Mouse (Mus musculus) megakaryocyte, adult 5-6 weeks (primary cell): ENCODE results near the gene Relt. TPM values are rescaled to one million over a fixed set of nuclear protein-coding genes. Genes with fewer than 3 reads are reported as not detected.

Source experiments
- ATAC-seq: 2 replicates; pipeline ENCODE4 v1.8.0; 2016; ENCODE audit warnings: mild to moderate bottlenecking, inconsistent platforms; ENCODE audit not compliant: poor library complexity, severe bottlenecking
- total RNA-seq, 2 experiments: library from RNA; stranded (forward) in 1 of 2; stranded (reverse) in 1 of 2; fragments of 153-499, 151-499 nt in 1 of 2; fragments of 221-1000, 200-1000 nt in 1 of 2; gene quantifications; 2 replicates each; pipeline versions ENCODE4 v1.2.3 to v1.2.4; 2015 to 2017

The Relt gene
- total RNA-seq (2015), result 23.9 and 27.2 TPM in 2 replicates
- total RNA-seq (2017), result 45.0 and 58.3 TPM in 2 replicates

GRCm38 (mm10) chr7:100862828-100863638 is at the start of gene Relt:
Gene Relt, minus strand, starts transcription at chr7:100863446.
- peak; percentile 95 for ATAC-seq

- no peak for ATAC-seq
Observed at GRCm38 (mm10) chr7:100911791-100912190, 48.5 kb upstream of the Relt start.

GRCm38 (mm10) chr7:100911246-100911770 is 48.1 kb upstream of the Relt start:
- no peak for ATAC-seq

- no peak for ATAC-seq
Observed at GRCm38 (mm10) chr7:100908567-100908966, 45.3 kb upstream of the Relt start.

DNA sequence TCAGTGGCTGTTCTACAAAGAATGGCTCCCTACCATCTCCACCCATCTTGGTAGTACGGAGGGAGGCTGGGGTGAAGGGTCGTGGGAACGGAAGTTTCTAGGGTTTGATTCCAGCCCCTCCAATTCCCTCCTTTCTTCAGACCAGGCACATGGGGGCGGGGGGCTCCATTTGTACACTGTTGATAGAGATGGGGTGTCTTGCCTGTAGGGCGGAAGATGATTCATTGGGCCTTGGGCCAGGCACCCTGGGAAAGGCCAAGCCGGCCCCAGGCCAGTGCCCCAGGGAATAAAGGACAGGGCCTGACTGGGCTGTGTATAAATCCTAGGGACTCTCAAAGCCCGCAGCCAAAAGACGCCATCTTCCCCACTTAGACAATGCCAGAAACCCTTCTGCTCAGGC is 44.8 kb upstream of the Relt start:
- no peak for ATAC-seq

DNA sequence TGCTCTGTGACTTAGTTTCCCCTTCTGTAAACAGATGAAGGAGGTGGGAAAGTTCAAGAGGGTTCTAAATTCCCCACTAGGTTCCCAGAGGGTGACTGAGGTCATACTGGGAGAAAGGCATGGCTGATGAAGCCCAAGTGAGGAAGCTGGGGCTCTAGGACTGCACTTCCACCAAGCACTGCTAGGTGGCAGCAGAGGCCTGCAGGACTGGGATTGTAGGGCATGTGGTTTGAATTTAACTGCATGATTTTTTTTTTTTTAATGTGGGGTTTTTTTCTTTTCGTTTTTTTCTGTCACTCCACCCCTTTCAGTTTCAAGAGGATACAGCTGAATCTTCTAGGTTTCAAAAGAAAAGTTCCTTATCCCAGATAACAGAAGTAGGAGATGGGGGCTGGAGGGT is 44.0 kb upstream of the Relt start:
- peak; percentile 92 for ATAC-seq

DNA sequence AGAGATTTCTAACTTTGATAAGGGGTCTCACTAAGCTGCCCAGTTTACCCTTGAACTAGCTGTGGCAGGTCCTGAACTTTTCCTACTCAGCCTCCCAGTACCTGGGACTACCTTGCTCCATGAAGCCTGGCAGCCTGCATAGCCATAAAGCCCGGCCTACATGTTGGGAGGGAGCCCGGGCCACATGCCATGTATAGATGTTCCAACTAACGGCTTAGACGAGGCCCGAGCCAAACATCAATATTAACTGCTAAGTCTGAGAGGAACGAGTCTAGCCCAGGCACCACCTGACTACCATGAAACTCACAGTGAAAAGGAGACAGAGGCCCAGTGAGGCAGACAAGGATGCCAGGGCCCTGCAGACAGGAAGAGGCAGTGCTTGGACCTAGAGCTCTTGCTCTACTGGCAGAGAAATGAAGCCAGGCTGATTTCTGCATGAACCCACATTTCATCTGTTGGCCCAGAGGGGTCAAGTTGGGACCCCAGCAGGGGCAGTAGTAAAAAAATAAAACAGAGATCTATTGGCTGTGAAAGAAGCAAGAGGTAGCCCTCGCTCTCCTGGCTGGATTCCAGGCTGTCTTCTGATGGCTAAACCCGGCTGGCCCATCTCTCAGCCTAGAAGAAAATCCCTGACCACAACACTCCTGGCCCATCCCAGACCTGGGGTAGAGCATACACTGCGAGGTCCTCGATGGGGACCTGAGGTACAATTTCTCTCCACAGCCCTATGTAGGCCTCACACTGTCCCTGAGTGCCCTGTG is 43.0 kb upstream of the Relt start:
- ATAC-seq, result no peak

DNA sequence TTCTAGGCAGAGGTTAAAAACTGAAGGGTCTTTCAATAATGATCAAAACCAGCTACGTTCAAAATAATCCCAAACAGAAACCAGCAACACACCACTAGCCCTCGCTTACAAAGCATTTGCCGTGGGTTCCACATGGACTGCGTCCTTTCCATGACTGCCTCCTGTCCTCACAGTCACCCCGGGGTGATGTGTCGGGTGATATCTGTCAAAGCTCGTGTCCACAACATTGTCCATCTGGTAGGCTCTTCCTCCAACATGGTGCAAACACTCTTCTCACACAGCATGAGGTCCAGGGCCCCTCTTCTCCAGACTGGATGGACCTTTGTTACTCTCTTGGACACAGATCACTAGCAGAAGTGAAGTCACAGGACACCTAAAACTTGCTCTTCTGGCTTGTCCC is 41.8 kb upstream of the Relt start:
- no peak for ATAC-seq

GRCm38 (mm10) chr7:100904612-100905011 is 41.4 kb upstream of the Relt start:
- no peak for ATAC-seq

DNA sequence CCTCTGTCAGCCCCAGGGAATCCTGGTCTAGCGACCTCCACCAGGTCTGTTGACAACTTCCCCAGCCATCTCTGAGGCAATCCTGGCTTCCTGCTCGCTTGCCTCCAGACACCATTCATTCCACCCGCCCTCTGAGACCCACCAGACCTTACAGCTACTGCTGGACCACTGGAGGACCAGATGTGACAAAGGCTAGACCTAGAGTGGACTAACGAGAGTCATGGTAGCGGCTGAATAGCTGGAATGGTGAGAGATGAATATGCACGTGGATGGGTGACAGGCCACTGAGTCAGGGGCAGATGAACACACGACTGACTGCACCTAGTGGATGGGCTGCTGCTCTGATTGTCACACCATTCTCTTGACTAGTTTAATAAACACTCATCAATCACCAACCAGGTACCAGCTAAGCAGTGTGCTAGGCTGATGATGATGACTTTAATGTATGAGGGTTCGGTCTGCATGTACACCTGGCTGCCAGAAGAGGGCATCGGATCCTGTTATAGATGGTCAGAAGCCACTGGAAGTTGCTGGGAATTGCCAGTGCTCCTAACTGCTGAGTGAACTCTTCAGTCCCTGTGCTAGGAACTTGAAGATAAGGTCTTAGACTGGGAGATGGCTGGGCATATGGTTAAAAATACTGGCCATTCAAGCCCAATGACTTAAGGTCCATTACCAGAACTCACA is 39.3 kb upstream of the Relt start:
- ATAC-seq, result no peak

GRCm38 (mm10) chr7:100897828-100898227 is 34.6 kb upstream of the Relt start:
- no peak for ATAC-seq

- no peak for ATAC-seq
Observed at GRCm38 (mm10) chr7:100894833-100895226, 31.6 kb upstream of the Relt start.

DNA sequence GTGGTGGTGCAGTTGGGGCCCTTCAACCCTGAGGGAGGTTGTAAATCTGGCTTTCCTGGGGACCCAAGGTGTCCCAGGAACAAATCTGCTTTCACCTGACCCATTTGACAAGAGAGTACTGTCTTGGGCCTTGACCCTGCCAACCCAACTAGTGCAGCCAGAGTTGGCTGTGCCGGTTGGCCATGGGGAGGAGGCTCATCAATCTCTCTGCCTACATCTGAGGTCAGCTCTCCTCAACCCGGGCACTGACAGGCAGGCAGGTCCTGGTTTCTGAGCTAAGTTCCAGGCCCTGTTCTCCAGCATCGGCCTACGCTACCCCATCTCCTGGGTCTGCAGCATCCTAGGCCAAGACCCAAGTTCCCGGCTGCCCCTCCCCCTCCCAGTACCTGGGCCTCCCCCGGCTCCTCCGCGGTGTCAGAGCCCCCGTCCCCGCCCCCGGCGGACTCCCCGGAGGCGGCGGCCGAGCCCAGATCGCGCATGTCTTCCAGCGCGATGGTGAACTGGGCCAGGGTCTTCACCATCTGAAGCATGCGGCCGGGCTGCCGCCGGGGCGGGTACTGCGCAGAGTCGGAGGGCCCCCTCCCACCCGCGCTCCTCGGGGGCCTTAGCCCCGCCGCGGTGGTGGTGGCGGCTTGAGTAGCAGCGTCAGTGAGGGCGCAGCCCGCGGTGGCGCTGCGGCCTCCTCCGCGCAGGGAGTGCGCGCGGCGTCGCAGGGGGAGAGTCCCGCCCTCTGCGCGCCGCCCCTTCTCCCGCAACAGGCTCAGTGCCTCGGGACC is 31.0 kb upstream of the Relt start:
- ATAC-seq, result peak; percentile 60; the same call in 1 of the 2 replicates

- no peak for ATAC-seq
Observed at GRCm38 (mm10) chr7:100893249-100894056, 30.2 kb upstream of the Relt start.

DNA sequence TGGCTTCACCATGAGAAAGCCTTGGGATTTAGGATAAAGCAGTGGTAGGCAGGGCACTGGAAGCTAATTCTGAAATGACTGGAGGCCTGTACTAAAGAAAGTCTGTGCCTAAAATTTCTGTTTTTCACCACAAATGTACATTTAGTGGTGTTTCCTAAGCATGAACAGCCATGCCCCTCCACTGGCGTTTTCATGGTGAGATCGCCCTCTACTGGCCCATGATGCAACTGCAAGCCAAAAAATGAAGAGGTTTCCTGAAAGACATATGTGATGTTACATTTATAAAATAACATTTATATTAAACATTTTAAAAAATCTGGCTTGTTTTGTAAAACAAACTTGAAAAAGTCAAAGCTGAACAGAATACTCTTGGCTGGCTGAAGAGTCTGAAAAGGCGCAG is 23.3 kb upstream of the Relt start:
- peak; percentile 67 for ATAC-seq

- ATAC-seq, result no peak
Observed at GRCm38 (mm10) chr7:100884460-100884859, 21.2 kb upstream of the Relt start.

DNA sequence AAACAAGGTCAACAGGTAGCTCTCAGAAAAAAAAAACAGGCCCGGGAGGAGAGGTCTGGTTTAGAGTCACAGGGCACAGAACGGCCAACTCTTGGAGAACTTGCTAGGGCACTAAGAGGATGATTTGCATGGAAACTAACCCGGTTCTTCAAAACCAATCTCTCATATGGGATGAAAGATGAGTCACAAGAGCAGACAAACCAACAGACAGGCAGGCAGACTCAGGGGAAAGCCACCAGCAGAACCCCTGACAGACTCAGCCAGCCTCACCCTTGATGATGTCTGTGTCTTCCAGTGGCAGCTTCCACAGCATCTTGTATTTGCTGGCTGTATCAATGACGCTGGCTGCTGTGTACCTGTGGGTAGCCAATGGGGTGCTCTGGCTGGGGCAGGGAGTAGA is 18.7 kb upstream of the Relt start:
- no peak for ATAC-seq

- no peak for ATAC-seq
Observed at GRCm38 (mm10) chr7:100881531-100881930, 18.3 kb upstream of the Relt start.

- peak; percentile 80 for ATAC-seq
Observed at GRCm38 (mm10) chr7:100879595-100879994, 16.3 kb upstream of the Relt start.

DNA sequence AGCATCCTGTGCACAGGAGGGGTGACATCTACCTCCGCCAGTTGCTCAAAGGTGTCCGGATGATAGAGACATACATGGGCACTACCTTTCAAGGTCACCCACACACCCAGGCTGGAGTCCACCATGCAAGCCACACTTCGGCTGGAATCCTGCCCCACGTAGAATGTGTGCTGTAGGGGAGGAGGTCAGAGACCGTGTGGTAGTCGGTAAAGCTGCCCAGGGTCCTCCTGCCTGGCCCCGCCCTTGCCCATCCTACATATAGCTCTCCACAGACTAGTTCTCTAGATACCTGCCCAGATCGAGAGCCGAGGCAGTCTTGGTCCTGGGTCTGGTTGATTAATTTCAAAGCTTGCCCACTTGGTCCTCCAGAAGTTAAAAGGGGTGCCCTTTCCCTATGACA is 13.5 kb upstream of the Relt start:
- ATAC-seq, result no peak
